Mouse (Mus musculus): Measurements from ENCODE around the gene Slc11a1.

DNA sequence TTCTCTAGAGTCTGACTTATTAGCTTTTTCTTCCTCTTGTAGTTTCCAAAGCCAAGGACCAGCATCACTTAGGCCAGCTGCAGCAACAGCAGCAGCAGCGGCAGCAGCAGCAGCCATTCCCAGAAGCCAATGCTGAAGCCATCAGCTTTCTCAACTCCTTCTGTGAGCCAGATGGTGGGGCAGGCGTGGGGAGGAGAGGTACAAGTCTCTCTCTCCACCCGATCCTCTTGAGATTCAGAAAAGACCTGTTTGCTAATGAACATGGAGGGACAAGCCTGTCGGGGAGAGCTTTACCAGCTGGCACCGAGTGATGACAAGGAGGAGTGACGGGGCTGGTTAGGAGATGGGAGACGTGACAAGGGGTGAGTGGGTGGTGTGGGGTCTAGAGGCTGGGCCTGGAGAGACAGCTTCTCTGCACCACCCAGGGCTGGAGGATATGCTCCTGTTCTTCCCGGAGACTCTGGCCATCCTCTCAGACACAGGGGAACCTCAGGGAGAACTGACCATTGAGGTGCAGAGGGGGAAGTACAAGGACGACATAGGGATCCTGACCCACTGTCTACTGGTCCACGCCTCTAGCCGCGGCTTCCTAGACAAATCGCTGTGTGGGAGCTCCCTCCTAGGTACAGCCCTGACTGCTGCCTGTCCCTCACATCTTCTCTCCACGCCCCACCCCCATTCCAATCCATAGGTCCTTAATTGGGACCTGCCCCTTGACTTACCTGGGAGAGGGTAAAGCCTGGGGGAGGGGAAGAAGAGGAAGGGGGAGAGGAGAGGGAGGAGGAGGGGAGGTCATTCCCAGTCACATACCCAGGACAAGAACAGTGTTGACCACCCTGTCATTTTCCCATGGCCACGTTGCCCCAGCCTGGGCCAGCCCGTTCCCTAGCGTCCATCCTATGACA is 12.4 kb upstream of the Slc11a1 start:
- TF ChIP-seq POLR2A (IDR thresholded peaks at IDR 0.05; ENCODE audit: insufficient read depth, low read depth, low read length) (no peak), CTCF (IDR thresholded peaks at IDR 0.05; ENCODE audit: insufficient read depth, low read depth, low read length) (no peak)
